Mouse (Mus musculus) gastrocnemius, postnatal 10 days (tissue): ENCODE data around the gene Hspa1a. TPM values are rescaled to one million over a fixed set of nuclear protein-coding genes. Genes with fewer than 3 reads are reported as not detected.
A peak's percentile ranks its signal among the peaks of the same experiment; 100 is the strongest.
"Not testable (repeated sequence)": the region's sequence is repeated elsewhere in the genome, so short reads cannot be mapped to it uniquely, and the experiment has no call there.

Source experiments
- DNase-seq: peaks from one replicate; pipeline ENCODE4 v3.0.0; 2021; ENCODE audit warnings: mixed read lengths
- total RNA-seq, 2 experiments: library from RNA; stranded (reverse); gene quantifications; 2 replicates each; pipeline ENCODE4 v1.2.3; 2021

Gene Hspa1a
- total RNA-seq, 2 experiments from 2014 or later, result 3.8 to 6.4 TPM

DNA sequence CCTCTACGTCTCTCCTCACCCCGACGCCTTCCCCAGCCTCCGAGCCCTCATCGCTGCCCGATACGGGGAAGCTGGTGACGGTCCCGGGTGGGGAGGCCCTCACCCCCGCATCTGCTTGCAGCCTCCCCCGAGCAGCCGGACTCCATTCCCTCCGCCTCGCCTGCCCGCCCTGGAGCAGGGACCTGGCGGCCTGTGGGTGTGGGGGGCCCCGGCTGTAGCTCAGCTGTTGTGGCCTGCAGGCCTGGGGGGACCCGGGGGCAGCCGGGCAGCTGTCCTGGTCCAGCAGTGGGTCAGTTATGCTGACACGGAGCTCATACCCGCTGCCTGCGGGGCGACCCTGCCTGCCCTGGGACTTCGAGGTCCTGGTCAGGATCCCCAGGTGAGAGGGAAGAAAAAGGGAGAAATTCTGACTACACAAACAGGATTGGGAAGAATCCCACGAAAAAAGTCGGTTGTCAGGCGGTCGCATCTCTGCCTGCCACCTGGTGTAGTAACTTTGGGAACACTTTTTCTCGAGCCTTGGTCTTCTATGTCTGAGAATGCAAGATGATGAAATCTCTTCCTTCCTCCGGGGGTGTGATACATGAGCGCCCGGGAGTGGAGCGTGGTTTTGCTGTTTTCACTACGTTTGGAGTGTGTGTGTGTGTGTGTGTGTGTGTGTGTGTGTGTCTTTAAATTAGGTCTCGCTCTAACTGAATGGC lies 29.6 kb upstream of the Hspa1a start:
- peak; percentile 14 for DNase-seq

DNA sequence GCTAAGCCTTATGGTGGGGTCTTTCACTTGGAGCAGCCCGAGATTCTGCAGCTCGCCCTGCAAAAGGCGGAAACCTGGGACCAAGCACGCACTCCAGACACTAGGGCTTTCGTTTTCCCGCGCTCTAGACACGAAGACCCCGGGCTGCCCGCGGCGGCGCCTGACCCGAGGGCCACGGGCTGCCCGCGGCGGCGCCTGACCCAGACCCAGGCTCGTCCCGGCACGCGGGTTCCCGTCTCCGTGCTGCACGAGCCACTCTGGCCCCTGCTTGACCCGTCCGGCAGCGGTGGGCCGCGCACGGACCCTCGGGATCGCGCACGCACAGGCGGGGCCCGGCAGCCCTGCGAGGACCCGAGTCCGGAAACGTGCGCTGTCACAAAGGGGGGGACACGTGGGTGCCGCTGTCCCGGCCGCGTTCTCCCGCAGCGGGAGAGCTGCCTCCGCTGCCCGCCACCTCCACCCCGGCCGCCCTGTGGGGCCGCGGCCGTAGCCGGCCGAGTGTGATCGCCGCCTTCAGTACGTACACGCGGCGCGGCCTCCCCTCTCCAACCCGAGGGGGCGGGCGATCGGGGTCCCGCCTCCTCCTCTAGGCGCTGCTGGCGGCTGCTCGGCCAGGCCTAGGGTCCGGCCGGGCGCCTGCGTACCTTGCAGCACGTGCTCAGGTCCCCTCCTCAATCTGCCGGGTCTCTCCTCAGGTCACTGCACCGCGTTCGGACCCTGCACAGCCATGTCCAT lies 28.9 kb upstream of the Hspa1a start, which contains the start of gene Vars:
Gene Vars, plus strand, starts transcription at position 271 of the 735 bp plus-strand sequence.
- peak; percentile 85 for DNase-seq

DNA sequence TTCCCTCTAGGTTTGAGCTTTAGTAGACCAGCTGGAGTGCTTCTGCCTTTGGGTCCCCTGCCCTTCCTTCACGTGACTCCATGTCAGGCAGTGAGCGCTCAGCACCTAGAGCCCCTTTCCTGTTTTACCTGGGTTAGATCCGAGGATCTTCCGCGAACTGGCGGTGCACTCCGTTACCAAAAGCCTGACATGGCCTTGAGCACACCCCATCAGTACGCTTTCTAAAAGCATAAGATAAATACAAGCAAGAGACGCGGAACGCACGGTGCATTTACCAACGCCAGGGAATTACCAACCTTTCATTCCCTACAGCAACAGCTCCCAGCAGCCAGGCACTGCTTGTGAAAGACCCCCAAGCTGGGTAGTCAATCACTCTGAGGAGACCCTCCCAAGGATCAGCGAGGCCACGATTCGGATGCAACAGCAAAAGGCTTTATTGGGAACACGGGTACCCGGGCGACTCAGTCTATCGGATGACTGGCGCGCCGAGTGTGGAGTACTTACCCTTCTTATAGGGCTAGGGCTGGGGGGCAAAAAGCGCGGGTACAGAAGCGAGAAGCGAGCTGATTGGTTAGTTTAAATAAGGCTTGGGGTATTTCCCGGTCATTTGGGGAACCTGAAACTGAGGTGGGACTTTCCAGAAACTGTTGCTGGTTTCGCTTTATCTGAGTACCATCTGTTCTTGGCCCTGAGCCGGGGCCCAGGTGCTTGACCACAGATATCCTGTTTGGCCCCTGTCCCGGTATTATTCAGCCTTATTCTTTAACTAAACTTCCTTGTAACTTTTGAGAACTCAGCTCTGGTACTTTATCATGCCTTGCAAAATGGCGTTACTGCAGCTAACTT lies 28.1 kb upstream of the Hspa1a start:
- DNase-seq, result not testable (repeated sequence)

DNA sequence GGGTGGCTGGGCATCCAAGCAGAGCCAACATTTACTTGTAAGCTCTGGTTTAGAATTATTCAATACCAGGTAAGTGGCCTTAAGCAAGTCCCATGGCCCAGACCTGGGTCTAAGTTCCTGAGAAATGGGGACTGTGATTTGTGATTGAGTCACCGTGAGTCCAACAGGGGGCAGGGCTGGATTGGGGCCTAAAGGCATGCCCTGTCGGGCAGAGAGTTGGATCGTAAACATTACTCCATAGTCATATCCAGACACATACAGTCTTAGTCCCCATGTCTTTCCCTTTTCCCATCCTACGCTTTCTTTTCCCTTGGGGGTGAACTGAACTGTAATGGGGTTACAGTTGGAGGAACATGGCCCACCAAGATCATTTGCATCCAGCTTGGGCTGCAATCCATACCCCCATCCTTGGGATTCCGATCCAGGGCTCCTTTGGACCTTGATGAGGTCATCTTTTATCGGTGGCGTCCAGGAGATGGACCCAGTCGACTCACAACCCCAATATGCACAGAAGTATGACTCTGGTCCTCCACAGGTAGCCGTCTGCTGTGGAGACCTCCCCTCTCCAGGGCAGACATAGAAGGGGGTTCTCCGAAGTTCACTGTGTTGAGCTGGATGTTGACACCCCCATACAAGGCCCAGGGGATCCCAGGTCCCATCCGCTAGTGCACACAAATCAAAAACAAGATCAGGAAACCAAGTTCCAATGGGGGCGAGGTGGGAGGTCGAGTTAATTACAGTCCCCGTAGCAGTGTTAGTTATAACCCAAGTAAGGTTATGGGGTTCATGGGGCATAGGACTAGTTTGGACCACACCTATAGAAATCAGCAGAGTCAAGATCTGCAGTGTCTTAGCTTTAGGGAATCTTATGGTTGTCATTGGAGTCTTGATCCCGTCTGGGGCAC lies 26.8 kb upstream of the Hspa1a start:
- DNase-seq, result no peak

DNA sequence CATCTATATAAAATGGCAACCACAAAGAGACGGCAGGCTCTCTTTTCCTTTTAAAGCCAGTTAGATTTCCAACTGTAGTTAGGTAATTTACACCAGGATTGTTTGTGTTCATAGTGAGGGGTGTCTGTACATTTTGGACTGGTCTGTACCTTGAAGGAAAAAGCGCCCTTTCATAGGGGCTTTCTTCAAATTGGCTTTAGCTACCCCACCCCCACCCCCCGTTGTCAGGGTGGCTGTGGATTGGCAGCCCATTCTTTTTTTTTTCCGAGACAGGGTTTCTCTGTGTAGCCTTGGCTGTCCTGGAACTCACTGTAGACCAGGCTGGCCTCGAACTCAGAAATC lies 25.2 kb upstream of the Hspa1a start:
- DNase-seq, result no peak

DNA sequence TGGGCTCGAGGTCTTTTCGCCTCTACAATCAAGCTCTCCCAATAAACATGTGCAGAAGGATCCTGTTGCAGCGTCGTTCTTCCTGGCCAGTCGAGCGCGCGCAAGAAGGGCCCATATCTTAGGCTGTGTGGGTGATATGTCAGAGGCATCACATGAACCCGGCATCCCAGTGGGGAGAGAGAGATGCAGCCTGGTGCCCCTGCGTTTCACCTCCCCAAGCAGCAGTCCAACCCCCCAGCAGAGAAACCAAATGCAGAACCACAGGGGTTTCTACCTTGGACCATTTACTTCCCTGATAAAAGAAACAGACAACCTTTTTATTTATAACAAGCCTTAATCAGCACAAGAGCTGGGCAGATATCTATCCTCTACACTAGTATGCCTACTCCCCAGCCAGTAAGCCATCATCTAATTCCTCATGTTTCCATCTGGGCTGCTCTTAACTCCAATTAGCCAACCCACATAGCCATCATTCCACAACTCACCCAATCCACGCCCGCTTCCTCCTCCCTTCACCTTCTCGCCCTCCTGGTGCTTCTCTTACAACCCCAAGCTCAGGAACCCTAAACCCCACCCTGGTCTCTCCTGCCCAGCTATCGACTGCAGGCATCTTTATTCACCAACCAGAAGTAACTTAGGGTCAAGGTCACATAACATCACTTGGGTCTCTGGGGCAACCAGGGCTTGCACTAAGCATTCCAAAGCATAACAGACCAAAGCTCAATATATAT lies 24.6 kb upstream of the Hspa1a start:
- no peak for DNase-seq

DNA sequence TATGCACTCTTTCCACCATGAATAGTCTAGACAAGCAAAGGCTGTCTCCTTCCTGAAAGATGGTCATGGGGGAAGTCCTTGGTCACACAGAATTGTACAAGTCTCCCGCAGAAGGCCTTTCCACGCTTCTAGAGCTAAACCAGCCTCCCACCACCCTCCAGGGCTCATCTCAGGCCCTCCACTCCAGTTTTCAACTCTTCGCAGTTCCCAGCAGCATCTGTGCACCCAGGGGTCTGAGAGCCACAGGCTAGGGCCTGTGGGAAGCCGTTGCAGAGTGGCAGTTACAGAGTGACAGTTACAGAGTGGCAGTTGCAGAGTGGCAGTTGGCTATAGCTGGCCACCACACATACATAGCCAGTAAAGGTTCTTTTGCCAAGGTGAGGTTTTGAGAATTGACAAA lies 24.0 kb upstream of the Hspa1a start:
- DNase-seq, result not testable (repeated sequence)

DNA sequence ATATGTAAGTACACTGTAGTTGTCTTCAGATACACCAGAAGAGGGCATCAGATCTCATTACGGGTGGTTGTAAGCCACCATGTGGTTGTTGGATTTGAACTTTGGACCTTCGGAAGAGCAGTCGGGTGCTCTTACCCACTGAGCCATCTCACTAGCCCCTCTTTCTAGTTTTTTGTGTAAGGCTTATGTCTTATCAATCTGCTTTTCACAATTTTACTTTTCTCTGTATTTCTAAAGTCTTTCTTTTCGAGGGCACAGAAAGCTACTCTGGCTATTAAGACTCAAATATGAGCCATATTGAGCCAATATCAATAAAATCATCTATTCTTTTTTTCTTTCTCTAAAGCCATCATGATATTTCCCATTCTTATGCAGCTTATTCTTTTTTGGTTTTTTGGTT lies 23.2 kb upstream of the Hspa1a start:
- DNase-seq, result not testable (repeated sequence)

DNA sequence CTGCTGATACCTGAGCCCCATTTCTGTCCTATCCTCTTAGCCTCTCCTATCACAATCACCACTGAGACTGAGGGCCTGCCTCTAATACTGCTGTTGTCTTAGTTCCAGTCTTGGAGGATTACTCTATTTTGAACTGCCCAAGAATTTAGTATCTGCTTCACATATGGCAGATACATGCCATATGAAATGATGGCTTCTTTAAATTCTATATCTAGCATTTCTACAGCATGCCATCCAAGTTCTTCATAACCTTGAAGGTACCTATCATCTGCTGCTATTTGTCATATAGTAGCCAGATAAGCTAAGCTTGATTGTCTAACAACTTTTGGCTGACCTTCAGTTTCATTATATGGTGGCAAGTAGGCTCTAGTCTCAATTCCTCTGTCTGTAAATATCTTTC lies 22.8 kb upstream of the Hspa1a start:
- no peak for DNase-seq

DNA sequence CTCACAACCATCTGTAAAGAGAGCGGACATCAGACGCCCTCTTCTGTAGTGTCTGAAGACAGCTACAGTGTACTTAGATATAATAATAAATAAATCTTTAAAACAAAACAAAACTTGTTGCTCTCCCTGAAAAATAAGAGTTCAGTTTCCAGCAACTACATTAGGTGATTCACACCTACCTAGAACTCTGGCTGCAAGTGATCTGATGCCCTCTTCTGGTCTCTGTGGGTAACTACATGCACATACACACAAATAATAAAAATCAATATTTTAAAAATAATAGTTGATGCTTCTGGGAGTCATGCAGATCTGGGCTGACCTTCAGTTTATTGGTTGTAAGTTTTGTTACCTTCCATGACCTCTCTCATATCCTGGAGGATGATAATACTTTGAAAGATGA lies 12.3 kb upstream of the Hspa1a start:
- DNase-seq, result no peak

DNA sequence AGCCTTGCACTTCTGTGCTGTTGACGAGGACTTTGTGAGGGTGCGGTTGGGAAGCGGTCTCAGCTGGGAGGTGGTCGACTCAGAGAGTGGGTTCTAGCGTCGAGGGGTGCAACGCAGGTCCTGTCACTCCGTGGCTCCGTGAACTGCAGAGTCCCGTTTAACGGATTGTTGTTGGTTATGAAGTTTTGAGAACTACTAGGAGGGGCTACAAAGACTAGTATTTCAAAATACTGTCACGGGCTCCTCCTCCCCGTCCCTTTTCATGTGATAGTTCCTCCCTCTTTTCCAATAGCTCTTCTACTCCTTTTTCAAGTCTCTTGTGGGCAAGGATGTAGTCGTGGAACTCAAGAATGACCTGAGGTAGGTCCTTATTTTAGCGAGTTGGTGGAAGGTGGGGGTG lies 10.4 kb upstream of the Hspa1a start:
- DNase-seq, result no peak

DNA sequence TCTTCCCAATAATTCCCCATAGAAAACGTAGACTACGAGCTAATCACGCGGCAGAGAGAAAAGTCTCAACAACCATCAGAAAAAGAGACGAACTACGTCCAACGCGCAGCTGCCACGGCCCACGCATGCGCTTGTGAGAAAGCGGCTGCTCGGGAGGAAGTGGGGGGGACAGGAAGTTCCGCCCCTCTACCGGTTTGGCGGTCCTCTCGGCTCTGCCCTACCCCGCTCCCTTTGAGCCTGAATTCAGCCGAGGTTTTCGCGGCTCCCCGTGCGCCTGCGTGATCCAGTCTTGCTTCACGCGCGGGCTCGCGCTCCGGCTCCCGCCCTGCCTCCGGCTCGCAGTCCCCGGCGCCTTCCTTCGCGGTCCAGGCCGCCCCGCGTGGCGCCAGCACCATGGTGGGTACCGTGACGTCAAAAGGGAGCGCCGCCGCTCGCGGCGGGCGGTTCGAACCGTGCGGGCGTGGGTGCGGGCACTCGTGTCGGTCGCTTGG lies 9.8 kb upstream of the Hspa1a start, which contains the start of gene Lsm2:
Gene Lsm2, plus strand, starts transcription at position 173 of the 491 bp plus-strand sequence.
- peak; percentile 85 for DNase-seq

DNA sequence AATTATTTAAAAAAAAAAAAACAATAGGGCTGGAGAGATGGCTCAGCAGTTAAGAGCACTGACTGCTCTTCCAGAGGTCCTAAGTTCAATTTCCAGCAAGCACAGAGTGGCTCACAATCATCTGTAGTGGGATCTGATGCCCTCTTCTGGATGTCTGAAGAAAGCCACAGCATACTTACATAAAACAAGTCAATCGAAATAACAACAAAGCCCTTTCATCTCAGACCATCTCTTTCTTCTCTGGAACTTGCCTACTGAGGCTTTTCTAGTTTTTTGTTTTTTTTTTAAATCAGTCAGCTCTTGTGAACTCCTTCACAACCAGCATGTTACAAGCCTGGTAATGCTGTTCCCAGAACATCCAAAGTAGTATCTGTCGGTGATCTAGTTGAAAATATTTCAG lies 8.7 kb upstream of the Hspa1a start:
- DNase-seq, result no peak

DNA sequence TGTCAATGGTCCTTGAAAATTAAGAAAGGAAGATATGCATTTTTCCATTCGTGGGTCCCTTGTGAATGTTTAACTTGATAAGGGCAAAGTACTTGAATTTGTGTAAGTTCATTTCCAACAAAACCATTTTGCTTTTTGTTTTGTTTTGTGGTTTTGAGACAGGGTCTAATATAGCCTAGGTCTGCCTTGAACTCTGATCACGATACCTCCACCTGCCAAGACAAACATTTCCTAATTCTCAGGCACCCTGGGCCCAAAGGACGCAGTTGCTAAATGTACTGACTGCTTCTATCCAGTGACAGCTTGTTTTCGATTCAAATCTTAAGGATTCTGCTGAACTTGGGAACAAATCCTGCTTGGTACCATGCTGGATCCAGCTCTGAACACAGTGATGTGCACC lies 7.7 kb upstream of the Hspa1a start:
- DNase-seq, result no peak

DNA sequence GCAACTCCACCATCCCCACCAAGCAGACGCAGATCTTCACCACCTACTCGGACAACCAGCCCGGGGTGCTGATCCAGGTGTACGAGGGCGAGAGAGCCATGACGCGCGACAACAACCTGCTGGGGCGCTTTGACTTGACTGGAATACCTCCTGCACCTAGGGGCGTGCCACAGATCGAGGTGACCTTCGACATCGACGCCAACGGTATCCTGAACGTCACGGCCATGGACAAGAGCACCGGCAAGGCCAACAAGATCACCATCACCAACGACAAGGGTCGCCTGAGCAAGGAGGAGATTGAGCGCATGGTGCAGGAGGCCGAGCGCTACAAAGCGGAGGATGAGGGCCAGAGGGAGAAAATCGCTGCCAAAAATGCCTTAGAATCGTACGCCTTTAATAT lies 6.3 kb upstream of the Hspa1a start:
- no peak for DNase-seq

DNA sequence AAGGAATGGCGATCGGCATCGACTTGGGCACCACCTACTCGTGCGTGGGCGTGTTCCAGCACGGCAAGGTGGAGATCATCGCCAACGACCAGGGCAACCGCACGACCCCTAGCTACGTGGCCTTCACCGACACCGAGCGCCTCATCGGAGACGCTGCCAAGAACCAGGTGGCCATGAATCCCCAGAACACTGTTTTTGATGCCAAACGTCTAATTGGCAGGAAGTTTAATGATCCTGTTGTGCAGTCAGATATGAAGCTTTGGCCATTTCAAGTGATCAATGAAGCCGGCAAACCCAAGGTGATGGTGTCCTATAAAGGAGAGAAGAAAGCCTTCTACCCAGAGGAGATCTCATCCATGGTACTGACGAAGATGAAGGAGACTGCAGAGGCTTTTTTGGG lies 5.0 kb upstream of the Hspa1a start:
- no peak for DNase-seq

DNA sequence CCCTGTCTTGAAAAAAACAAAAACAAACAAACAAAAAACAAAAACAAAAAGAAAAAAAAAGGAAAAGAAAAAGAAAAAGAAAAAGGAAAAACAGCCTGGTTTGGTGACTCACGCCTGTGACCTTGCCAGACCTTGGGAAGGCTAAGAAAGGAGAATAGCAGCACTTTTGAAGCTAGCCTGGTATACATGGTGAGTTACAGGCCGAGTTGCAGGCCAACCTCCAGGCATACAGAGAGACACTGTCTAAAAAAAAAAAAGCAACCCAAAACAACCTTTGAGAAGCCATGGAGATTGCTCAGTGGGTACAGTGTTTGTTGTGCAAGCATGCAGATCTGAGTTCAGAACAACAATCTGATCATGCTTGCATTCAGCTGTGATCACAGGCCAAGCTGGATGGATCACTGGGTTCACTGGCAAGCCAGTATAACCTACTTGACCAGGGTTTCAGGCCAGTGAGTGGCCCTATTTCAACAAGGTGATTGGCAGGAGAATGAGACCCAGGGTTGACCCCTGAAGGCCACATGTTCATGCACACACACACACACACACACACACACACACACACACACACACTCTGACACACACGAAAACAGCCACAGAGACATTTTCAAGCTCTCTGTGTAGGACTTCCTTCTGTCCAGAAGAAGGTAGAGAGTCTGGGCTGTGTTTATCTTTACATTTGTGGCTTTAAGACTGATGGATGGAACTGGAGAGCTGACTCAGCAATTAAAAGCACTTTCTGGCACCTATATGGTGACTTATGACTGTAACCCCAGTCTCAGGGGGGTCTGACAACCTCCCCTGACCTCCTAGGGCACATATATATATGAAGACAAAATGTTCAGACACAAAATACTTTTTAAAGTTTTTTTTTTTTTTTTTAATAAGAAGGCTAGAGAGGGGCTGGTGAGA lies 3.9 kb upstream of the Hspa1a start:
- DNase-seq, result no peak

DNA sequence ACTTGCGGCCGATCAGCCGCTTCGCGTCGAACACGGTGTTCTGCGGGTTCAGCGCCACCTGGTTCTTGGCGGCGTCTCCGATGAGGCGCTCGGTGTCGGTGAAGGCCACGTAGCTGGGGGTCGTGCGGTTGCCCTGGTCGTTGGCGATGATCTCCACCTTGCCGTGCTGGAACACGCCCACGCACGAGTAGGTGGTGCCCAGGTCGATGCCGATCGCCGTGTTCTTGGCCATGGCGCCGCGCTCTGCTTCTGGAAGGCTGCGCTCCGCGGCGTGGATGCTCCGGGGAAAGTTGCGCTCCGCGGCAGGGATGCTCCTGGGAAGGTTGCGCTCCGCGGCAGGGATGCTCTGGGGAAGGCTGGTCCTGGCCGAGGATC lies 275 bp downstream of the Hspa1a start:
- not testable (repeated sequence) for DNase-seq

DNA sequence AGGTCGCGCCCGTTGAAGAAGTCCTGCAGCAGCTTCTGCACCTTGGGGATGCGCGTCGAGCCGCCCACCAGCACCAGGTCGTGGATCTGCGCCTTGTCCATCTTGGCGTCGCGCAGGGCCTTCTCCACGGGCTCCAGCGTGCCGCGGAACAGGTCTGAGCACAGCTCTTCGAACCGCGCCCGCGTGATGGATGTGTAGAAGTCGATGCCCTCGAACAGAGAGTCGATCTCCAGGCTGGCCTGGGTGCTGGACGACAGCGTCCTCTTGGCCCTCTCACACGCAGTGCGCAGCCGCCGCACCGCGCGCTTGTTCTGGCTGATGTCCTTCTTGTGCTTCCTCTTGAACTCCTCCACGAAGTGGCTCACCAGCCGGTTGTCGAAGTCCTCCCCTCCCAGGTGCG lies 1.1 kb downstream of the Hspa1a start:
- not testable (repeated sequence) for DNase-seq

DNA sequence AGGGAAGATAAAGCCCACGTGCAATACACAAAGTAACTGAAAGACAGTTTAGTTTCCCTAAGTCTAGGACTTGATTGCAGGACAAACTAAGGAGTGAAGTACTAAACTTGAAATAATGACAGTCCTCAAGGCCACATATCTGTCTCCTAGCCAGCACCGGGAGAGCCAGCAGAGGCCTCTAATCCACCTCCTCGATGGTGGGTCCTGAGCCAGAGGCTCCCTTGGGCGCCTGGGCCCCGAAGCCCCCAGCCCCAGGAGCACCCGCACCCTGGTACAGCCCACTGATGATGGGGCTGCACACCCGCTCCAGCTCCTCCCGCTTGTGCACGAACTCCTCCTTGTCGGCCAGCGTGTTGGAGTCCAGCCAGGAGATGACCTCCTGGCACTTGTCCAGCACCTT lies 2.1 kb downstream of the Hspa1a start, which contains the start of gene Gm20481:
Gene Gm20481, plus strand, starts transcription at position 91 of the 400 bp plus-strand sequence.
- DNase-seq, result not testable (repeated sequence)
